Mouse (Mus musculus): ENCODE measurements around the gene Ece1.
A peak's percentile ranks its signal among the peaks of the same experiment; 100 is the strongest.
"Not testable (repeated sequence)": the region's sequence is repeated elsewhere in the genome, so short reads cannot be mapped to it uniquely, and the experiment has no call there.

Ece1 gene

DNA sequence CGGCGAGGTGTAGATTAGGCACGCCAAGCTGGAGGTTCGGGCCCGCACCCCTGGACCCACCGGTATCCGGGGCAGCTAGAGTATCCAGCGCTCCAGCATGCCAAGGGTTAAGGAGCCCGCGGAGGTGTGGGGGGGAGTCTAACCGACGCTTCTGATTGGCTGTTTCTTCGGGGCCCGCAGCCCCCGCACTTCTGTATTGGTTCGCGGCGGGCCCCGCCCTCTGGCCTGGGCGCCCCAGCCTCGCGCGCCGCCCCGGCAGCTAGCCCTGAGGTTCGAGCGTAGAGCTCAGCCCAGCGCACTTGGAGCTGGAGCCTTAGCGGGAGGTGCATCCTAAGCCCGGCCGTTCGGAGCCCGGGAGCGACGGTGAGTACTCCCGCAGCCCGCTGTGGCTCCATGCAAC lies at the start of gene Ece1:
Ece1 (plus strand) TSS at position 219 of the 400 bp plus-strand sequence.
- peak; percentile 71 for DNase-seq (ENCODE audit: low spot score)

DNA sequence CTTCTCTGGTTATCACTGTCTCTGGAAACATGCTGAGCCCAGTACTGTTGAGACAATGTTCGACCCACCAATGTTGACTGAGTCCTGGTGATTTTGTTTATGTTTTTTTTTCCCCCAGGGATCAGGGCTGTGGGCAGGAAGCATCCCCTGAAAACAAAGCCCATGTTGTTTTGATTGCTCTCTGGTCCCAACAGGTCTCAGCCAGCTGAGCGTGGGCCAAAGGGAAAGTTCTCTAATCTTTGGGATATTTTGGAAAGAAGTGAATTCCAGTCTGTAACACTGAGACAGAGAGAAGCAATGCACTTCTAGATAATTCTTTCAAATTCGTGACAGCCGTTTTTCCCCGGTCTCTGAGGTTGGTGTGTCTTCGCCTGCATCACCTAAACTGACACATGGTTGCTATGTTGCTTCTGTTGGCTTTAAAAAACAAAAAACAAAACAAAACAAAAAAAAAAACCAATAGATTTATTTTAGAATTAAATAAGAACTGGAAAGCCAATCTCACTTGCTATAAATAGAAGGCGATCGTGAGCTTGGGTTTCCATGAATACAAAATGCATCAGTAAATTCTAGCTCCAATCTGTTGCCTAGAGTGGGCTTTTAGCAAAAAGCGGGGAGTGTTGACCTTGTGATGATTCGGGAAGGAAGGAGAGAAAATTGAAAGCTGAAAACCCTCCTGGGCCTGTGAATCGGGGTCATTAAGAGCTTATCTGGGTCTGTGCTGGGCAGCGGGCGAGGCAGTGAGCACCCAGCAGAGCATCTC lies 48.9 kb upstream of the Ece1 start:
- no peak for DNase-seq (ENCODE audit: low spot score)

DNA sequence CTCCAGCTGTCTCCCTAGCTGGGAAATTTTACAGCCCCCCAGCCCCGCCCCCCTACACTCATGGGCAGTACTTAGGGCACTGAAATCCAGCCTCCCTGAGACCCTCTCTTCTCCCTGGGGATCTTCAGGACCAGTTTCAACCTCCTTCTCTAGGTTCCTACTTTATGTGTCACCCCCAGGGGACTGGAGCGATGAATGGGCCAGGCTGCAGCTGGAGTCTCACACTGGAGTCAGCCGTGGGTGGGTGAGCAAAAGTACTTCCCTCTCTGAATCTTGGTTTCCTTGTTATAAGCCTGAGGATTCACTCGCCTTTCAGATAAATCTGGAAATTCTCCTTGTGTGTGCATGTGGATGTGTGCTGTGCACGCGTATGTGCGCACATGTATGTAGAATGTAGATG lies 47.9 kb upstream of the Ece1 start:
- no peak for DNase-seq (ENCODE audit: low spot score)

DNA sequence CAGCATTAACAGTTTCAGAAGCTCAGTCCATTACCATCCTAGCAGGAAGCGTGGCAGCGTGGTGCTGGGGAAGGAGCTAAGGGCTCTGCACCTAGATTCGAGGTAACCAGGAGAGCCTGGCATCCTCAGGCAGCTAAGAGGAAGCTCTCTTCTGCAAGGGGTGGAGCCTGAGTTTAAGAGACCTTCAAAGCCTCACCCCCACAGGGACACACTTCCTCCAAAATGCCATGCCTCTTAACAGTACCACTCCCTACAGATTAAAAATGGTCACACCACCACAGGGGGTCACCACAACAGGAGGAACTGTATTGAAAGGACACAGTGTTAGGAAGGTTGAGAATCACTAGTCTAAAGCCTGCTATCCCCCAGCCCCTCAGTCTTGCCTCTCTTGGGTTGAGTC lies 46.6 kb upstream of the Ece1 start:
- no peak for DNase-seq (ENCODE audit: low spot score)

DNA sequence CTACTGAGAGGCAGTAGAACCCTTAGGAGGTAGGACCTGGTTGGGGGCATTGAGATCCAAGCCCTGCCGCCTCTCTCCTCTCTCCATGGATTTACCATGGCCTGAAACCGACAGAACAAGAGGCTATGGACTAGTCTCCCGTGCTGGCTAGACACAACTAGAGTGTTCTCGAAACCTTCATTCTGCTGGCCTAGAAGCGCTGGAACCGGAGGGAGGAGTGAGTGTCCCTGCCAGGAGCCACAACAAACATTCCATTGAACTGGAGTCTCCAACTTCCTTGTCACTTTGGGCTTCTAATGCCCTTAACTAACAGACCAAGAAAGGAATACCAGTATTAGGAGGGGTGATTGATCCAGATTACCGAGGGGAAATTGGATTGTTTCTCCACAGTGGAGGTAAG lies 45.8 kb upstream of the Ece1 start:
- no peak for DNase-seq (ENCODE audit: low spot score)

DNA sequence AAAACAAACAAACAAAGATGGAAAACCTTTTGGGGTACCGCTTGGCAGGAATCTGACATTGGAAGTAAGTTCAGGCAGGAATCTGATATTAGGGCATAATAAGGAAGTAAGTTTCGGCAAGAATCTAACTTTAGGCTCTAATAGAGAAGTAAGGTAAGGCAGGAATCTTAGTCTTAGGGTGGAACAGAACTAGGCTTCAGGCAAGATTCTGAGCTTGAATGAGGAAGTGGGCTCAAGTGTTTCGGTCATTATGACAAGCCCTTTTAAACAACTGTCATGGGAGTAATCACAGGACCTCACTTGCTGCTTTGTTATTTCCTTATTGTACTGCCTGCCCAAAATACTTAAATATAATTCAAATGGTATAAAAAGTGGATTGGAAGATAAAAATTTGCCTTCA lies 43.7 kb upstream of the Ece1 start:
- no peak for DNase-seq (ENCODE audit: low spot score)

DNA sequence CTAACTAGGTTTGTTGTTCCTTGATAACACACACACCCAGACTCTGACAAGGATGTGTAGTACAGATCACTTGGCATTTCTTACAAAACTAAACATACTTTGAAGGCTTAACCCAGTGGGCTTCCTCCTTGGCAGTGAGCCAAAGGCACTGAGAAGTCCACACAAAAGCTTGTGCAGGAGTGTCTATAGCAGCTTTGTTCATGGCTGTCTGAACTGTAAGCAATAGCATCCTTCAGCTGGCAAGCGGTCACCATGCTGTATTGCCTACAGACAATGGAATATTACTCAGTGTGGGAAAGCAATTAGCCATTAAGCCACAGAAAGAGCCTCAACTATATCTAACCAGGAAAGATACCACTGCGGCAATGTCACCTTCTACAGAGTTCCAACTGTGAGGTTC lies 42.5 kb upstream of the Ece1 start:
- no peak for DNase-seq (ENCODE audit: low spot score)

DNA sequence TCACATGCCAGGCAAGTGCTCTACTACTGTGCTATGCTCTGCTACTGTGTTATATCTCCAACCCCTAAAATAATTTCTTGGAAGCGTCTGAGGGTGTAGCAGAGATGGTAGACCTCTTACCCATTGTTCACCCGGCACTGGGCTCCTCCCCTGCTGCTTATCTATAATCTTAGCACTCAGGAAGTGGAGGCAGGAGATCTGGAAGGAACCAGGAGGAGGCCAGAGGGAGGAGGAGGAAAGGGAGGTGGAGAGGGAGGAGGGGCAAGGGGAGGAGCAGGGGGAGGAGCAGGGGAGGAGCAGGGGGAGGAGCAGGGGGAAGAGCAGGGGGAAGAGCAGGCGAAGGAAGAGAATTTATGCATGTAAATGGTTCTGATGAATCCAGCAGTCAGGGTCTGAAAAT lies 41.3 kb upstream of the Ece1 start:
- DNase-seq (ENCODE audit: low spot score) = no peak

DNA sequence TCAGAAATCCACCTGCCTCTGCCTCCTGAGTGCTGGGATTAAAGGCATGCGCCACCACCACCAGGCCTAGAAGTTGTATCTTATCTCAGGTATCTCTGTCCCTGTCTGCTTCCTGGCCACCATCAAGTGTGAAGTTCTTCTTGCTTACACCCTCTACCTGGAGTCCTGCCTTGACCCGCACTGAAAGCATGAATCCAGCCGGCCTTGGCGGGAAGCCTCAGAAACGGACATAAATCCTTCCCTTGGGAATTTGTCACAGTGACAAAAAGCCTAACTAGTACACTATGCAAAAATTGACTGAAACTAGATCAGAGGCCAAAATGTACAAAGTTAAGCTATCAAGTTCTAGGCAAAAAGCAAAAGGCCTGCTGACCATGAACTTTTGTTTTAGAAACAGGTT lies 39.5 kb upstream of the Ece1 start:
- DNase-seq (ENCODE audit: low spot score) = no peak

DNA sequence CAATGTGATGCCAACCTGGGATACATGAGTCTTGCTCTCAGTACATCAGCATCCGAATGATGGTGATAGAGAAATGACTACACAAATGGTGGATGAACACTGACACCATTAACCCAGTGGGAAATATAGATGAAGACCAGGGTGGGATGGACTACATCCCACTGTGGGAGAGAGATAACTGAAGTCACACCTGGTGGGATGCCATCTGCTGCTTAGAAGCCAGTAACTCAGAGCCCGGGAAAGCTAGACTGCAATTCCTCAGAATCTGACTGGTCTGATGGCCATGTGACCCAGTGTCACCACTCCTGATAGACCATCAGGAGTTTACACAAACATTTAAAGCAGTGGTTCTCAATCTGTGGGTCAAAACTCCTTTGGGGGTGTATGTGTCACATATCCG lies 38.5 kb upstream of the Ece1 start:
- no peak for DNase-seq (ENCODE audit: low spot score)

DNA sequence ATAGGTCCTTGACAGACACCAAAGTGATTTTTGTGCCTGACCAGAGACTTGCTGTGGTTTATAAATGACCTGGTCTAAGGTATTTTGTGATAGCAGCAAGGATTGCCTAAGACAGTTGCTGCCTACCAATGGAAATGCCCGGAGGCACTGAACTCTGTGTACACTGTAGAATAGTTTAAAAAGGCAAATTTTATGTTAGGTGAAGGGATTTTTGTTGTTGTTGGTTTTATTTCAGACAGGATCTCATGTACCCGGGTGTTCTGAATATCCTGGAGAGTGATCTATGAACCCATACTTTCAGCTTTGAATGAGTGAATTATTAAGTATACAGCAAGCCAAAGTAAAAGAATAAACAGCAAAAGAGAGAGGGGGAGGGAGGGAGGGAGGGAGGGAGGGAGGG lies 37.2 kb upstream of the Ece1 start:
- no peak for DNase-seq (ENCODE audit: low spot score)

DNA sequence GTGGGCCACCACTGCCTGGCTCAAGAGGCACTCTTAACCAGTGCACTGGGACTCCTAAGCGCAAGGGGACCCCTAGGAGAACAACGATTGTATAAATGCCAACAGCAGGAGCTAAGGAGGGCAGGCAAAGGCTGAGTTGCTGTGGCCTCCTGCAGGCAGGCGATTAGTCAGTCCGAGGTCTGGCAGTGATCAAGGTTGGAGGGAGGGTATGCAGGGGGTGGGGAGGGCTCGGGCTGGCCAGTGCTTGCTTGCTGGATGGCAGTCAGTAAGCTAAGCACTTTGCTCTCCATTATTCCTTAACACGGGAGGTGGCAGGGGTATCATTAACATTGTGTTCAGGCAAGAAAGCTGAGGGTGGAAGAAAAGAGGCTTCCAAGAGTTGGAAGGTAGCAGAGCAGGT lies 31.7 kb upstream of the Ece1 start:
- DNase-seq (ENCODE audit: low spot score) = no peak

DNA sequence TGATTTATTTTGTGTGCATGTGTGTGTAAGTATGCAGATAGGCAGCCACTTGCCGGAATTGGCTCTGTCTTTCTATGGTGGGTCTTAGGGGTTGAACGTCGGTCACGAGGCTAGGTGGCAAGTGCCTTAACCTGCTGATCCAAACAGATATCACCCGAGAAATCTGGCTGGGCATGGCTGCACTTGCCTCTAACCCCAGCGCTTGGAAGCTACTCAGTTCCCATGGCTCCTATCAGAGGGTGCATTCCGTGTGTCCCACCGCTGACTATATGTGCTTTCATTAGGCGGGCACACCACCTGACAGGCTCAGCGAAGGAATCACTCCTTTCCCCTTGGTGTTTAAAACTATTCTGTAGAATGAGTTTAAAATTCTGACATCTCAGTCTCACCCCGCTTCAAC lies 30.4 kb upstream of the Ece1 start:
- DNase-seq (ENCODE audit: low spot score) = no peak

DNA sequence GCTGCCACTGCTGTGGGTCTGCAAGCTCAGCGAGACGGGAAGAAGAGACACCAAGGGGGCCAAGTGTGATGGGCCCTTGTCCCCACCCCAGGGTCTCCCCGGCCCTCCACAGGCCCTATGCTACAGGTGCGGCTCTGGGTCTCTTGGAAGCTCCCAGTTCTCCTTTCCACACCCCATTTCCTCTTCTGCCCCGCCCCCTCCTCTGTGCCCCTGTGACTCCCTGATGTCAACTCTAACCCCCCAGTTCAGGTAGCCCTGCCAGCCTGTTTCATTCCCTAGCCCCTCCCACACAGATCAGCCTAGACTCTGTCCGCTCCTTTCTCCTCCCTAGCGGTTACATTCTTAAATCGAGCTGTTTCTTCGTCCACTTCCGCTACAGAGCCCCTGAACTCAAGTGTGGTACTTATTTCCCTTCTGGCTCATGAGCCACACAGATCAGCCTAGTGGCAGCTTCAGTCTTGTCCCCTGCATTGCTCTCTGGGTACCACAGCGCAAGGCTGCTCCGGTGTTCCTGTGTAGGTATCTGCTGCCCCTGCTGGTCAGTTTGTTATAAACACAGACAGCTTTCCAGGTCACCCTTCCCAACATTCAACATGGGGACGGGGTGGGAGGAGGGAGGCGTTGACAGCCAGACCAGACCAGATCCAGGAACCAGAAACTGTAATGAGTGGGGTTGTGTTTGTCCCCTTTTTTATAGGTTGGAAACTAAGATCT lies 26.3 kb upstream of the Ece1 start:
- peak; percentile 75 for DNase-seq (ENCODE audit: low spot score)

DNA sequence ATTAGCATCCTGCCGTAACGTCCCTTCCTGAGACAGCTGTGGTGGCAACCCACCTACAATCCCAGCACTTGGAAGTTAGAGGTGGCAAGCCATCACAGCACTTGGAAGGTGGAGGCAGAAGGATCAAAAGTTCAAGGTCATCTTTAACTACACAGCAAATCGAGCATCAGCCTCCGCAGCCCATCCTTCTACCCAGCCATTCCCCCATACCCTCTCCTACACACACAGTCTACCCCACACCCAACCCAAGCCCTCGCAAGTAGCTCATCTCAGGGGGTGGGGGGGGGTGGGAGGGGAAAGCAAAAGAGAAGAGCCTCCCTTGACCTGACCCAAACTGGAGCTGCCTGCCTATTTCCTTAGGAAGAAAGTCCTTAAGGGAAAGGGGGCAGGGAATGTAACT lies 25.3 kb upstream of the Ece1 start:
- no peak for DNase-seq (ENCODE audit: low spot score)

DNA sequence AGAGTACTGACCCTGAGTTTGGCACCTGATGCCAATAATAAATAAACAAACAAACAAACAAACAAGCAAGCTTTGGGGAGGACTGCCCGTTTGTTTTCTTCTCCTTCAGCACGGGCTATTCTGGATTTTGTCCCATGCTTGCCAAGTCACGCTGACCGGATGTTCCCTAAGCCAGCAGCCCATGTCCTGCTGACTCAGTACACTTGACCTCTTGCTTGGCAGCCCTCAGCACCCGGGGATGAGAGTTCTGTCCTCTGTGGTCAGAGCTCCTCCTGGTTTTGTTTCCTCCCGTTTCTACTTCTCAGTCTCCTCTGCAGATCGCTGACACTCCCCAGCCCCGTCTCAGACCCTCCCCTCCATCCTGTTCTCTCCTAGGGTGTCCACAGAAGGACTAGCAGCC lies 24.2 kb upstream of the Ece1 start:
- no peak for DNase-seq (ENCODE audit: low spot score)

DNA sequence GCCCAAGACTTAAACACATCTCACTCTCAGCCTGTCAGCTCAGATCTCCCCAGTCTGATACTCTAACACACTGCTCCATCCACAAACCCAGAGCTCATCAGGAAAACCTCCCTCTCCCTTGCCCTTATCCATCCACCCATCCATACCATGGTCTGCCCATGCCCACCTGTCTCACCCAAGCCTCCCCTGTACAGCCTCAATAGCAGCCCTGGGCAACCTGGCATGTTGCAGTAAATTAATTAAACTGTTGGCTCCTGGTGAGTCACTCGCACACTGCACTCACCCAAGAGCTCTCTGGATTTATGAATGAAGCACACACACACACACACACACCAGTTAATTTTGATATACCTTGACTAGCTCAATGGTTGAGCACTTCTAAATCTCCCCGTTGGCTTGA lies 23.2 kb upstream of the Ece1 start:
- DNase-seq (ENCODE audit: low spot score) = no peak

DNA sequence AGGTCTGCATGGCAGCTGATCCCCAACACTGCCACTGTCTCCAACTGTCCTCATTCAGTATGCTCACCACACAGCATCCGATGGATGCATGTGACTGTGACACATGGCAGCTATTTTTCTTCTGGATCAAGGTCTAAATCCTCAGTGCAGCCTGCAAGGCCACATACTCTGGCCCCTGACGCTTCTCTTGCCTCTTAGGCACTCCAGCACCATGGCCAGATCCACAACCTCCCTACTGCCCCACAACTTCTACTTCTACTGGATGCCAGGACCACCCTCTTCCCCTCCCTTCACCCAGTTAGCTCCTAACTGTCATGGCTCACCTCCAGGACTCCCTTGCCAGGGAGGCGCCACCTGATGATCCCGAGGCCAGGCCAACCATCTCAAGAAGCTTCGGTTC lies 22.6 kb upstream of the Ece1 start:
- DNase-seq (ENCODE audit: low spot score) = no peak

DNA sequence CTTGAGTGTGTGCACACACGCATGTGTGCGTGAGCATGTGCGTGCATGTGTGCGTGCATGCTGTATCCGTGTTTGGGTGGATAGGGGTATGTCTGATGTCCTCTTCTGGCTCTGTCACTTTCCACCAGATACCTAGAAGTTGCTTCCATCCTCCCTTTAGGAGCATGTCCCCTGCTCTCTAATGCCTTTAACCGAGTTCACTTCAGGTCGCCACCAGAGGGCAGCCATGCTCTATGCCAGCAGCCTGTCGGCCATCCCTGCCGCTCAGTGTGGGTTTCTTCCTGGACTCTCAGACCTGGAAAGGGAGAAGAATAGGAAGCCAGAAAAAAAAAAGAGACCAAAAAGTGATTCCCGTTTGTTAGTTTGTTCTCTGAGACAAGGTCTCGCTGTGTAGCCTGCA lies 17.4 kb upstream of the Ece1 start:
- no peak for DNase-seq (ENCODE audit: low spot score)

DNA sequence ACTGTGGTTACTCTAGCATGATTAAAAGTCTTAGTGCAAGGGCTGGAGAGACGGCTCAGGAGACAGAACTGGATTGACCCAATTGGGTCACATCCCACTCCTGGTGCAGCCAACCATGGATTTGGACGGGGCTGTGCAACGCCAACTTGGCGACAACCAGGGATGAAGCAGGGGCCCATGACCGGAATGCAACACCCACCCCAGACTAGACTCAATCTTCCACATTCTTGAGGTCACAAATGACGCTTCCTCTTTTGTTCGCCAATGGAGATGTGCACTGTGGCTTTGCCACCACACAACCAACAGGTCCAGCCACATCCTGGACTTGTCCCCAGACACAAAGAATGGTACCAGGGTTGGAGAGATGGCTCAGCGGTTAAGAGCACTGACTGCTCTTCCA lies 14.4 kb upstream of the Ece1 start:
- DNase-seq (ENCODE audit: low spot score) = not testable (repeated sequence)

DNA sequence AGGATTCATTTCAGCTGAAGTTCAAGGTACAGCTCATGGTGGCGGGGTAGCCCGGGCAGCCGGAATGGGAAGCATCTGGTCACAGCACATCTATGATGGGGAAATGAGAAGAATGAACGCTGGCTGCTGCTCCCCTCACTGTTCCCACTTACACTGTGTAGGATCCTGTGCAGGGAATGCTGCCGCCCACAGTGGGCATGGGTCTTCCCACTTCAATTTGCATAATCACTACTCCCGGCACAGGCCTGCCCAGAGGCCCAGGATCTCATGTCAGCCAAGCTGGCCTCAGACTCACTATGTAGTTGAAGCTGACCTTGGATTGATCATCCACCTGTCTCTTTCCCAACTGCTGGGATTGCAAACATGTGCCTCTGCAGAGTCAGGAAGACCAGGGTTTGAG lies 11.9 kb upstream of the Ece1 start:
- DNase-seq (ENCODE audit: low spot score) = no peak

DNA sequence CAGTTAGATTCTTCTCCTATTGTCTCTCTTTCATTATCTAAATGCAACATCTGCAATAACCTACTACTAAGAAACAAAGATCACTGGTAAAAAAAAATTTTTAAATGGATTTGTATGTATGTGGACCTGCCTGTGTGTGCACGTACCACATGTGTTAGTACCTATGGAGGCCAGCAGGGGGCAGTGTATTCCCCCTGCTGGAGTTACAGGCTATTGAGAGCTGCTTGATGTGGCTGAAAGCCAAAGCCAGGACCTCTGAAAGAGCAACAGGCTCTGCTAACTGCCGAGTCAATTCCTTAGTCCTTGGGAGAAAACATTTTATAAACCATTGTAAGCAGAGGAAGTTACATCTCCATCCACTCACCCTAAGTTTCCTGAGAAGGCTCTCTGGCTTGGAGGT lies 10.6 kb upstream of the Ece1 start:
- DNase-seq (ENCODE audit: low spot score) = no peak

DNA sequence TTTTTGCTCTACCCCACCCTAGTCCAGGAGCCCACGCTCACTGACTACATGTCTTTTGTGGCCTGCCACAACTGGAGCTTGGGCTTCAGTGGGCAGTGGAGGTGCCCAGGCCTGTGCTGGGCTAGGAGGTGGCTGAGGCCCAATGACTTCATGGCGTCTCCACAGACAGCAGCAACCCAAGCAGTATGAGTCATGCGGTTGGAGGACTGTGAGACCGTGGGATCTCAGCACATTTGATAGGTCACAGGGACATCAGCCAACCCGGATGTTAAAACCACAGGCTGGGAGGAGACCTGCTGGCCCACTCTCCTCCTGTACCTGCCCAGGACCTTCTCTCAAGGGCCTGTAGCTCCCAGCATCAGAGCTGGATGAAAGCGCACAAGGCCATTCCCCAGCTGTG lies 8.2 kb upstream of the Ece1 start:
- DNase-seq (ENCODE audit: low spot score) = no peak

DNA sequence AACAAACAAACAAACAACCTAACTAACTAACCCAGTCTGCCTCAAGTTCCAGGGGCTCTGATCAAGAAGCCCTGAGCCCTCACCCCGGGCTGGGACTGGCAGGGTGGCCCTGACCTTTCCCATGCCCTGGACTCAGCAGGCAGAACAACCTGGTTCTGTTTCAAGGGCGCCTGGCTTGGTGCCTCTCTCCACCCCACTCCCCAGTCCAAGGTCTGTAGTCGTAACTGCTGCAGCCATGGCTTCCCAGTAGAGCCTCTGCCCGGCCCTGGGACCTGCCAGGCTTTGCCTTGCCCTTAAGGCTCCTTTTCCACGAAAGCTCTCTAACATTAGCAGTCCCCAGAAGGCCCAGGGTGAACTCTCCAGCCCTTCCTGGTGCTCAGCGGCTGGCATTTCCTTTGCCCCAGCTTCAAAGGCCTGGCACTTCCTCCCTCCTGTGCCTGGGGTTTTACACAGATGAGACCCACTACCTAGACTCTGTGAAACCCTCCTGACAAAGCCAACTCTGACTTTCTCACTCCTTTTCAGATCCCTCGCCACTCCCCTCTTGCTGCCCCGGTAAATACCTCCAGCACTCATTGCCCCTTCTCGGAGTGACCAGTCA lies 6.2 kb upstream of the Ece1 start:
- no peak for DNase-seq (ENCODE audit: low spot score)
